Mouse (Mus musculus): ENCODE data around the gene Gm17606.

The Gm17606 gene

GRCm38 (mm10) chr14:54624976-54625375 is 15.8 kb upstream of the Gm17606 start:
- DNase-seq (ENCODE audit: low spot score), result no peak

- no peak for DNase-seq (ENCODE audit: low spot score)
These were observed 12.6 kb upstream of the Gm17606 start for GRCm38 (mm10) chr14:54628103-54628502.

- DNase-seq (ENCODE audit: low spot score), result no peak
These were observed 11.0 kb upstream of the Gm17606 start for GRCm38 (mm10) chr14:54629797-54630196.

- DNase-seq (ENCODE audit: low spot score), result no peak
These were observed 10.0 kb upstream of the Gm17606 start for GRCm38 (mm10) chr14:54630583-54631239.

- DNase-seq (ENCODE audit: low spot score), result no peak
These were observed 9.5 kb upstream of the Gm17606 start for GRCm38 (mm10) chr14:54631240-54631599.

- no peak for DNase-seq (ENCODE audit: low spot score)
These were observed 8.5 kb upstream of the Gm17606 start for GRCm38 (mm10) chr14:54632252-54632651.

GRCm38 (mm10) chr14:54634182-54634581 is 6.6 kb upstream of the Gm17606 start:
- no peak for DNase-seq (ENCODE audit: low spot score)

GRCm38 (mm10) chr14:54636954-54637353 is 3.8 kb upstream of the Gm17606 start:
- DNase-seq (ENCODE audit: low spot score), result no peak

GRCm38 (mm10) chr14:54638210-54638609 is 2.5 kb upstream of the Gm17606 start:
- DNase-seq (ENCODE audit: low spot score), result no peak

- no peak for DNase-seq (ENCODE audit: low spot score)
These were observed 631 bp upstream of the Gm17606 start for GRCm38 (mm10) chr14:54640121-54640520.

- peak; percentile 79 for DNase-seq (ENCODE audit: low spot score)
These were observed 685 bp downstream of the Gm17606 start, which contains the start of gene Cdh24 for GRCm38 (mm10) chr14:54641305-54641969. Gene Cdh24, minus strand, starts transcription at chr14:54641364.

GRCm38 (mm10) chr14:54642224-54642944 is 1.6 kb downstream of the Gm17606 start:
- DNase-seq (ENCODE audit: low spot score), result no peak

- no peak for DNase-seq (ENCODE audit: low spot score)
These were observed 2.3 kb downstream of the Gm17606 start for GRCm38 (mm10) chr14:54643011-54643410.

- no peak for DNase-seq (ENCODE audit: low spot score)
These were observed 3.5 kb downstream of the Gm17606 start for GRCm38 (mm10) chr14:54644294-54644693.

GRCm38 (mm10) chr14:54646455-54646854 is 5.7 kb downstream of the Gm17606 start:
- DNase-seq (ENCODE audit: low spot score), result no peak

GRCm38 (mm10) chr14:54646898-54647636 is 6.3 kb downstream of the Gm17606 start:
- DNase-seq (ENCODE audit: low spot score), result no peak

- DNase-seq (ENCODE audit: low spot score), result no peak
These were observed 7.1 kb downstream of the Gm17606 start for GRCm38 (mm10) chr14:54647900-54648299.

- peak; percentile 71 for DNase-seq (ENCODE audit: low spot score)
These were observed 10.1 kb downstream of the Gm17606 start for GRCm38 (mm10) chr14:54650621-54651454.

- DNase-seq (ENCODE audit: low spot score), result no peak
These were observed 10.8 kb downstream of the Gm17606 start for GRCm38 (mm10) chr14:54651556-54651955.

- no peak for DNase-seq (ENCODE audit: low spot score)
These were observed 12.0 kb downstream of the Gm17606 start for GRCm38 (mm10) chr14:54652787-54653186.

- peak; percentile 73 for DNase-seq (ENCODE audit: low spot score)
These were observed 12.7 kb downstream of the Gm17606 start for GRCm38 (mm10) chr14:54653496-54653895.

All from spleen, adult 12 weeks (tissue).